Comparison of ENCODE assay signal across 21 mouse cellular contexts in genomic region chr1:91289375-91289774, GRCm38 (mm10). TPM values are rescaled to one million over a fixed set of nuclear protein-coding genes. Genes with fewer than 3 reads are reported as not detected.
"Had no signal": no experiment of that assay in that cellular context is flagged by ENCODE, and none has a peak within 500 bp of the region (broad histone marks: within the 10 kb centered on the region; RNA-seq: fewer than 3 reads in every experiment).

No protein-coding gene starts in this region.

- H3K9me3 ChIP-seq: lung, embryonic 15.5 days; megakaryocyte, embryonic 14.5 days; midbrain, embryonic 13.5 days; midbrain, embryonic 15.5 days; neural tube, embryonic 12.5 days had no signal

- H3K4me3 ChIP-seq: lung, embryonic 15.5 days; megakaryocyte, embryonic 14.5 days; midbrain, embryonic 13.5 days; midbrain, embryonic 15.5 days; neural tube, embryonic 12.5 days had no signal

- H3K4me2 ChIP-seq: lung, embryonic 15.5 days; midbrain, embryonic 11.5 days; midbrain, embryonic 13.5 days; midbrain, embryonic 15.5 days; neural tube, embryonic 12.5 days had no signal

- H3K27ac ChIP-seq: lung, embryonic 15.5 days; macrophage; midbrain, embryonic 13.5 days; midbrain, embryonic 15.5 days; neural tube, embryonic 12.5 days had no signal

- H3K4me1 ChIP-seq: lung, embryonic 15.5 days; midbrain, embryonic 13.5 days; midbrain, embryonic 15.5 days; neural tube, embryonic 12.5 days had no signal

- H3K9ac ChIP-seq: lung, embryonic 15.5 days; midbrain, embryonic 13.5 days; midbrain, embryonic 15.5 days; neural tube, embryonic 12.5 days had no signal

- H3K27me3 ChIP-seq: lung, embryonic 15.5 days; megakaryocyte, embryonic 14.5 days; midbrain, embryonic 13.5 days; midbrain, embryonic 15.5 days; neural tube, embryonic 12.5 days had no signal

- ATAC-seq: lung, postnatal 0 days; midbrain, embryonic 13.5 days; midbrain, embryonic 15.5 days had no signal

- DNase-seq: lung, adult 2 months; lung, postnatal 14 days; lung, postnatal 36 days; retina, postnatal 1 day; right cerebral cortex, adult 18-20 months; right cerebral cortex, postnatal 25 days; right cerebral cortex, postnatal 4 days; spleen, adult 18-20 months; thymus, adult 18-20 months; thymus, postnatal 14 days; thymus, postnatal 36 days had no signal

RNA-seq across cellular contexts. Expression of gene Espnl, which starts 32.5 kb away (rescaled TPM):
- total RNA-seq: monocyte, adult 5-6 weeks had no signal
- polyA plus RNA-seq: lung, postnatal 0 days; macrophage; stomach, embryonic 14.5 days had no signal
